Mouse (Mus musculus): Measurements from ENCODE around the gene Apba1. TPM values are rescaled to one million over a fixed set of nuclear protein-coding genes. Genes with fewer than 3 reads are reported as not detected.

The Apba1 gene
- polyA plus RNA-seq, 1 experiment from 2014 or later: 6.0 TPM

Other genes starting within 250 kb of the Apba1 start
- gene 1700028P14Rik, start 106.1 kb upstream of the Apba1 start, polyA plus RNA-seq (2016; fragmentation: Nextera tagmentation; extraction: Ambion mirVana): 1.7 TPM in 2 replicates
- 7.2 and 8.0 TPM in 2 replicates for gene Ptar1, start 71.5 kb upstream of the Apba1 start, polyA plus RNA-seq (2016; fragmentation: Nextera tagmentation; extraction: Ambion mirVana)